Mouse (Mus musculus) liver, adult 2 months (tissue): Measurements from ENCODE around the gene Mrpl23. TPM values are rescaled to one million over a fixed set of nuclear protein-coding genes. Genes with fewer than 3 reads are reported as not detected.

ENCODE experiments used
- DNase-seq: peaks from one replicate; pipeline ENCODE4 v3.0.0-alpha.2; 2011; ENCODE audit warnings: low read depth, low spot score; ENCODE audit errors: extremely low read depth
- H3K27ac ChIP-seq: fragments of 200-500 bp; replicated peaks from 2 replicates; pipeline ENCODE4 v1.5.1; 2012; ENCODE audit warnings: low read depth, mild to moderate bottlenecking, control low read depth, inconsistent platforms, low read length; ENCODE audit not compliant: insufficient read depth
- H3K27me3 ChIP-seq: fragments of 200-500 bp; 2 replicates; pipeline ENCODE4 v1.6.1; 2012; ENCODE audit warnings: mild to moderate bottlenecking, moderate library complexity, low read length, inconsistent platforms; ENCODE audit not compliant: control insufficient read depth, insufficient read depth
- H3K36me3 ChIP-seq: fragments of 200-500 bp; 2 replicates; pipeline ENCODE4 v1.6.1; 2012; ENCODE audit warnings: low read length, inconsistent platforms; ENCODE audit not compliant: control insufficient read depth, insufficient read depth
- H3K4me1 ChIP-seq: fragments of 200-500 bp; 2 replicates; pipeline ENCODE4 v1.6.1; 2011; ENCODE audit warnings: low read length; ENCODE audit not compliant: control insufficient read depth, insufficient read depth
- H3K4me3 ChIP-seq: fragments of 200-500 bp; 2 replicates; pipeline ENCODE4 v1.5.1; 2011; ENCODE audit warnings: low read depth, mild to moderate bottlenecking, control low read depth, low read length, moderate library complexity; ENCODE audit not compliant: insufficient read depth
- H3K79me2 ChIP-seq: fragments of 200-500 bp; 2 replicates; pipeline ENCODE4 v1.6.1; 2012; ENCODE audit warnings: inconsistent platforms, mild to moderate bottlenecking, low read length, moderate library complexity; ENCODE audit not compliant: control insufficient read depth, insufficient read depth
- H3K9ac ChIP-seq: fragments of 200-500 bp; 2 replicates; pipeline ENCODE4 v1.6.1; 2012; ENCODE audit warnings: low read depth, mild to moderate bottlenecking, control low read depth, inconsistent platforms, low read length
- CTCF ChIP-seq: fragments of 200-500 bp; IDR thresholded peaks from 2 replicates; pipeline ENCODE4 v1.5.1; 2011; ENCODE audit warnings: low read depth, low read length, control low read depth
- POLR2A ChIP-seq: fragments of 200-500 bp; IDR thresholded peaks from 2 replicates; pipeline ENCODE4 v1.6.1; 2011; ENCODE audit warnings: low read length, control low read depth; ENCODE audit not compliant: insufficient read depth; ENCODE audit errors: extremely low read depth
- WGBS: fragments of 180-500 bp; shearing (Covaris S2); methylation state at CpG from one replicate; pipeline ENCODE4 v1.1.7; 2018; 5-methylcytosine and 5-hydroxymethylcytosine counted together
- polyA plus RNA-seq: library from polyadenylated mRNA; depleted of rRNA; stranded (reverse); fragments of >200 nt; gene quantifications from 2 replicates; pipeline ENCODE4 v1.2.3, GENCODE M21; 2012
- total RNA-seq: library from RNA; depleted of rRNA; stranded (reverse); fragments of >200 nt; gene quantifications from 2 replicates; pipeline ENCODE4 v1.2.3, GENCODE M21; 2014

The Mrpl23 gene
- total and polyA plus RNA-seq, 2 experiments, result 7.6 to 45.0 TPM

DNA sequence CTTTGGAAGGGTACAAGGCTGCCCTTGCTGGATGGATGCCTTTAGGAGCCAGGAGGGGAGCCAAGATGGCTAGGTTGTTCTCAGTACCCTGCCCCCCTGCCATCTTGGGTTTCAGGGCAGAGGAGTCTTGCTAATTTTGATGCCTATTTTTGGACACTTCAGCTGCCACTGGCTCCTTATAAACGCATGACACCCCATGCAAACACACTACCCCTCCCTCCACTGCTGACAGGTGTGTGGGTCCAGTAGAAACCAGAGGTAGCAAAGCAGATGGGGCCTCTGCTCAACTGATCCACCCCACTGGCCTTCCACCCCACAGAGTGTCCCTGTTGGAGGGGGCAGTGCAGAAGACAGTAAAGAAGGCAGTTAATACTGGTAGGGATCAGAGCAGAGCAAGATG, 32.5 kb upstream of the Mrpl23 start:
- TF ChIP-seq CTCF, result no peak
- TF ChIP-seq POLR2A, result no peak
- Histone ChIP-seq H3K27ac (no peak overlapping the region), H3K27me3 (no peaks in the 10 kb centered on the region), H3K9ac (no peak overlapping the region), H3K36me3 (no peaks in the 10 kb centered on the region), H3K79me2 (no peaks in the 10 kb centered on the region), H3K4me1 (no peaks in the 10 kb centered on the region), H3K4me3 (no peak overlapping the region)
- DNase-seq, result no peak
- 82% methylated on average over 1 of the region's 1 CpGs for WGBS

DNA sequence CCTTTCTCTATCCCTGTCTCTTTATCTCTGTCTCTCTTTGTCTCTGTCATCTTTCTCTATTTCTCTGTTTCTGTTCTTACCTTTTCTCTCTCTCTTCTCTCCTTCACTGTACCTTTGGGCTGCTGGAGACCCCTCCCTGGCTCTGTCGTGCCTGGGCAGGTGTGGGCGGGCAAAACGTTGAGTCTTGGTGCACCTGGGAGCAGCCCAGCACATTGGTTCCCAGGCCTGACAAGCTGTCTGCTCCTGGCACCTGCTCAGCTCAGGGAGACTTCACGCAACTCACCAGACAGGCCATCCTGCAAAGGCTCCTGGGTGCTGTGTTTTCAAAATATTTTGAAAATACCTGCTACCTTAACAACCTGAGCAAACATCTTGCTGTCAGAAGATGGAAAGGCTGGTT, 29.3 kb upstream of the Mrpl23 start:
- DNase-seq, result no peak
- 86% methylated on average over 4 of the region's 4 CpGs for WGBS
- TF ChIP-seq CTCF (no peak), POLR2A (no peak)
- Histone ChIP-seq H3K79me2 (no peaks in the 10 kb centered on the region), H3K36me3 (no peaks in the 10 kb centered on the region), H3K9ac (no peak overlapping the region), H3K4me1 (no peaks in the 10 kb centered on the region), H3K27me3 (no peaks in the 10 kb centered on the region), H3K4me3 (no peak overlapping the region), H3K27ac (no peak overlapping the region)

DNA sequence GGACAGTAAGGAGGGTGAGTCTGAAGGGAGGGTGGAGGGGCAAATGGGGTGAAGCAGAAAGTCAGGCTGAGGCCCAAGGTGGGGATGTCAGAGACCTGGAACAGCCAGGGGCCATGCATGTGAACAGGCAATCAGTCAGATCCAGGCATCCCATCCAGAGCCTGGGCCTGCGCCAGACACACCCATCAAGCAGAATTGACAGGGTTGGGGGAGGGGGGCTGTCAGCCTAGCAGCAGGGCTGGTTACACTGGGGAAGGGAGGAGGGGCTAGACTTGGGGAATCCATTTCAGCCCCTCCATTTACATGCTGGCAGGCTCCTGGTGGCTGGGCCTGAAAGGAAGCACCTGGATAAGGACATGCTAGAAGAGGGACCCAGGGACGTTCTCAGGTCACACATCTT, 26.5 kb upstream of the Mrpl23 start:
- no peak overlapping the region for H3K4me3 ChIP-seq
- no peak overlapping the region for H3K9ac ChIP-seq
- no peaks in the 10 kb centered on the region for H3K4me1 ChIP-seq
- WGBS, result 82% methylated on average over 2 of the region's 2 CpGs
- no peak for TF ChIP-seq CTCF
- TF ChIP-seq POLR2A, result no peak
- H3K36me3 ChIP-seq, result no peaks in the 10 kb centered on the region
- no peak overlapping the region for H3K27ac ChIP-seq
- no peaks in the 10 kb centered on the region for H3K79me2 ChIP-seq
- H3K27me3 ChIP-seq, result no peaks in the 10 kb centered on the region
- DNase-seq, result no peak

GRCm38 (mm10) chr7:142506501-142506900, 26.0 kb upstream of the Mrpl23 start:
- WGBS, result 65% methylated on average over 4 of the region's 4 CpGs
- no peaks in the 10 kb centered on the region for H3K4me1 ChIP-seq
- no peaks in the 10 kb centered on the region for H3K79me2 ChIP-seq
- no peak overlapping the region for H3K9ac ChIP-seq
- no peaks in the 10 kb centered on the region for H3K36me3 ChIP-seq
- no peak for TF ChIP-seq CTCF
- no peak for TF ChIP-seq POLR2A
- no peak for DNase-seq
- no peak overlapping the region for H3K27ac ChIP-seq
- no peaks in the 10 kb centered on the region for H3K27me3 ChIP-seq
- H3K4me3 ChIP-seq, result no peak overlapping the region

- no peak for TF ChIP-seq POLR2A
- no peak for TF ChIP-seq CTCF
- WGBS, result 91% methylated on average over 9 of the region's 9 CpGs
- no peak for DNase-seq
- H3K79me2 ChIP-seq, result no peaks in the 10 kb centered on the region
- H3K4me3 ChIP-seq, result no peak overlapping the region
- H3K27me3 ChIP-seq, result no peaks in the 10 kb centered on the region
- no peaks in the 10 kb centered on the region for H3K36me3 ChIP-seq
- no peak overlapping the region for H3K27ac ChIP-seq
- H3K4me1 ChIP-seq, result no peaks in the 10 kb centered on the region
- H3K9ac ChIP-seq, result no peak overlapping the region
Observed at GRCm38 (mm10) chr7:142507453-142507852, 25.0 kb upstream of the Mrpl23 start.

- WGBS, result 38% methylated on average over 14 of the region's 14 CpGs
- H3K9ac ChIP-seq, result no peak overlapping the region
Observed at GRCm38 (mm10) chr7:142509518-142509917, 23.0 kb upstream of the Mrpl23 start.

More at GRCm38 (mm10) chr7:142509518-142509917, 23.0 kb upstream of the Mrpl23 start:
- no peak for DNase-seq
- H3K27ac ChIP-seq, result no peak overlapping the region
- no peaks in the 10 kb centered on the region for H3K27me3 ChIP-seq
- H3K79me2 ChIP-seq, result no peaks in the 10 kb centered on the region
- no peak overlapping the region for H3K4me3 ChIP-seq
- no peaks in the 10 kb centered on the region for H3K36me3 ChIP-seq
- TF ChIP-seq POLR2A (no peak), CTCF (no peak)
- no peaks in the 10 kb centered on the region for H3K4me1 ChIP-seq
